Mouse (Mus musculus) right cerebral cortex, postnatal 10 days (tissue): ENCODE results near the gene Plpp3.
A peak's percentile ranks its signal among the peaks of the same experiment; 100 is the strongest.

Experiments
- DNase-seq, 2 experiments: peaks; one replicate each; pipeline ENCODE4 v3.0.0; 2021; ENCODE audit warnings: low spot score in 2 of 2

Gene Plpp3

DNA sequence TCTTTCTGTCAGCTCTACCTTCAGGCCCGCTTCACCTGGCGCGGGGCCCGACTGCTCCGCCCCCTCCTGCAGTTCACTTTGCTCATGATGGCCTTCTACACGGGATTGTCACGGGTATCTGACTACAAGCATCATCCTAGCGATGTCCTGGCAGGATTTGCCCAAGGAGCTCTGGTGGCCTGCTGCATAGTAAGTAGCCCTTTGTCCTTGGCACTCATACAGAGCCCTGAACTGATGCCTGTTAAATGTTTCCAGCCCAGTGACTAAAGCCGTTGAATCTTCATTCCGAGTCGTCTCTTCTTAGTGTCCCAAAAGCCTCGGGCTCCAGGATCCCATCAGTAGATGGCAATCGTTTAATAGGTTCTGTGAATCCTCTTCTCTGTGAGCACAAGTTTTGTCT, 62.2 kb downstream of the Plpp3 start:
- DNase-seq = no peak

DNA sequence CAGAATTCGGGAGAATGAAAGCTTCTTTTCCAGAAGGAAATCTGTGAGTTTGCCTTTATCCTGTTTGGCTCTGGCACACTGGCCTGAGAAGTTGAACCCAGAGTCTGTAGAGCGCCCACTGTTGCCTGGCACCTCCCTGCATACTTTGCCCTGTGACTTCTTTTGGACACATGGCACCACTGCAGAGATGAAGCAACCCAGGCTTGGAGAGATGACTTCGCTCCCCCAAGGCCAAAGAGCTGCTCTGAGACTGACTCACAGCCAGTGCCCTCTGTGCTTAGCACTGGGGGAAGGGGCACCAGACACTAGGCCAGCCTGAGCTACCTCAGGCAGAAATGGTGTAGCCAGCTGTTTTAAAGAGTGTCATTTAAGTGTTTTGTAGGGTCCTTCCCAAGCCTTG, 63.7 kb downstream of the Plpp3 start:
- no peak for DNase-seq

DNA sequence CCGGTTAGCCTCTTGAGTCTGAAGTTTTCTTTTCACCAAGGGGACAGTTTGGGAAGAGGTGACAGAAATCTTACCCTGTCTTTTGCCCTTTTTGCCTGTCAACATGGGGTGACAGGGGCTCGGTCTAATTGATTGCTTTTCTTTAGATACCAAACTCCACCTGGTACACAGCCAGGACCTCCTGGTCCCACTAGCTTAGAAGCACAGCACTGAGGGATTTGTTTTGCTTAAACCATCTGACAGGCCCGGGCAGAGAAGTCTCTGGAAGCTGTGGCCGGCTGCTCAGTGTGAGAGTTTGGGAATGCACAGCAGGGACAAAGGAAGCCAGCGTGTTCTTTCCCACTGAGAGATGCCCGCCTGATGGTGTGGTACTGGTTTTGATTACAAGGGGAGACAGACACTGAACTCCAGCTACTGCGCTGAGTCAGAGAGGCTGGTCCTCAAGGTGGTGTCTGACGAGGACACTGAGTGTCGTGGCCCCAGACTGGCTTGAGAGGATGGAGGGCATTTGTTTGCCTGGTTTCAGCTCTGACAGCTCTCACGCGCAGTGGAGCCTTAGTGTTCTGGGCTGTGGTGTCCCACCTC, 64.2 kb downstream of the Plpp3 start:
- no peak for DNase-seq

DNA sequence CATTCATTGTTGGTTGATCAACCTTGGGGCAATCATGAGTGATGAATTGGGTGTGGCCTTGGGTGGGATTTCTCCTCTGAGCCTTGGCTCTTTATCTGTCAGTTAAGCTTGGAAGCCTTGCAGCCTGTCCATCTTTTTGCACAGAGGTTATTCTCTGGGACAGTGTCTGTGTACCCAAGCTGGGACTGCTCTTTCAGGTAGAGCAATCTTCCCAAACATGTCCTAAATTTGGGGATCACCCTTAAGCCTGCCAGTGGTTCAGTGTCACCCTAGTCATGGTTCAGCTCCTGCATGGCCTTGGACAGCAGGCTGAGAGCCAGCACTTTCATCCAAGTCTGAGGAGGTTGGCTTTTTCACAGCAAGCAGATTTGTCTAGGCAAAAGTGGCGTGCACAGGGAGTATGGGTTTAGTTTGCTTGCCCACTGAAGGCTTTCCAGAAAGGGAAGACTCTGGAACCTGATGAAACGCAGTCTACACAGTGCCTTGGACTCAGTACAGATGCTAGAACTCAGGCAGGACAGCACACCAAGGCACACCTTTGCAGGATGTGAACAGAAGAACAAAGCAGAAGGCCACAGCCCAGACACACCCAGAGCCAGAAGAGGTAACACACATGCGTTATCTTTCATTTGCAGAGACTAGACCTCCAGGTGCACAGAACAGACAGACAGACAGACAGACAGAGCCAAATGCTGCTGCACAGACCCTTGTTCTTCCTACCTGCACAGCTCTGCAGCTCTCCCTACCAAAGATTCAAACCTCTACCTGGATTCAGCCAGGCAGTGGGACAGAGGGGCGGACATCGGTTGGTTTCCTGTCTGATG, 66.2 kb downstream of the Plpp3 start:
- no peak for DNase-seq

DNA sequence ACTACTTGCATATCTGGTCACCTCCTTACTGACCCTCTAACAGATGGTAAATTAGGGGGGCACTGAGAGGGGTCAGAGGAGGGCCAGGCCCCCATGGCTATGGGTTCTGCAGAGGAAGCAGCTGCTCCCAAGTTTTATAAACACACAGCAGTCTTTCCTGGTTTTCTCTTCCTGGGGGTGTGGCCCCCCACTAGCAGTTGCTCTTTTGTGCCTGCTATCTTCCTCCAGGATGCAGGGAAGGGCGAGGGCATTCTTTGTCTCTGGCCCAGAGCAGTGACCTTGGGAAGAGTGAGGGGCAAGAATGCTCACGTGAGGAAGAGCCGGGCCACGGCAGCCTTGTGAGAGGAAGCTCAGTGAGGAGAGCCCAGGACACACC, 66.8 kb downstream of the Plpp3 start:
- no peak for DNase-seq

DNA sequence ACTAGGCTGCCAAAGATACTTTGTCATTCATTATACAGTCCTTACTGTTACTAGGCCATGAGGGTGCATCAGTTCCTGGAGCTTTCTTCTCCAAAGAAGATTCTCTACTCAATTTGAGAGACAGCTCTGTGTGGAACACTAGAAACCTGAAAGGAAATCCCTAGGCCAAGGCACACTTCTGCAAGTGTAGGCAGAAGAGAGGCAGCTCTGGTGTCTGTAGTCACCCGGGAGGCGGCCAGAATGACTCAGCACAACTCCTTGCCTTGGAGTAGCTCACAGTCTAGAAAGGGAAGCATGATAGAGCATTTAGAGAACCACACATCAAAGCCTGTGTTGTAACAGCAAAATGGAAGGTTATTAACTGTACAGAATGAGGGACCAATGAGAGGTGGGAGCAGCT, 68.4 kb downstream of the Plpp3 start:
- DNase-seq = peak; percentile 51 to 53

DNA sequence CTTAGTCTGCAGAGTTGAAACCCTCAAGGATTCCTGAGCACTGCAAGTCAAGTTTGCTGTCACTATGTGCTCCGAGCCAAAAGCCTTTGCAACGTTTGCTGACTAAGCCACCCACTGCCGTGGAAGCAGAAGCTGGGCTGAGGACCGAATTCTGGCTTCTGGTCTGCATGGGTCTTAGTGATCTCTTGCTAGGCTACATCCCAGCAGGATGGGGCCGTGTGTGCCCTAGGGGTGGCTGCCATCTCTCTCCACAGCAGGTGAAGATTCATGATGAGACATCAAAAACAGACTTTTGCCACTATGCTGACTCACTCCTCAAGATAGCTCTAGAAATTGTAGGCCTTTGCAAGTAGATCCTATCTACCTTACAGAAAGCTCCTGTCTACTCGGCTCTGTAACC, 69.2 kb downstream of the Plpp3 start:
- no peak for DNase-seq

DNA sequence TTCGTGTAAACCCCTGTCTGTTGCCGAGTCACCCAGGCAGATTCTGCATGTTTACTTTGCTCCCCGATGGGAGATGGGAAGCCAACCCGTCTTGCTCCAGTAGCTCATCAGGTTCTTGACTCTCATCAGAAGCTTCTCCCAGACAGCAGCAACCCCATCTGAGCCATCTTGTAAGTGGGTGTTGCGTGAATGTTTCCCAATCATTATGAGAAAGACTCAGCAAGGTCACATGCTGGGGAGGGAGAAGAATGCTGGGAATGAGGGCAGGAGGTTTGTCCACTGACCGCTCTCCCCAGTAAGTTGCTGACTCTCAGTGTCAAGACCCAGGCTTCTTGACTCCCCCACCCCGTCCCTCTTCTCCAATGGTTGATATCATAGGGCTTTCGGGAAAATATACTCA, 73.0 kb downstream of the Plpp3 start:
- no peak for DNase-seq

DNA sequence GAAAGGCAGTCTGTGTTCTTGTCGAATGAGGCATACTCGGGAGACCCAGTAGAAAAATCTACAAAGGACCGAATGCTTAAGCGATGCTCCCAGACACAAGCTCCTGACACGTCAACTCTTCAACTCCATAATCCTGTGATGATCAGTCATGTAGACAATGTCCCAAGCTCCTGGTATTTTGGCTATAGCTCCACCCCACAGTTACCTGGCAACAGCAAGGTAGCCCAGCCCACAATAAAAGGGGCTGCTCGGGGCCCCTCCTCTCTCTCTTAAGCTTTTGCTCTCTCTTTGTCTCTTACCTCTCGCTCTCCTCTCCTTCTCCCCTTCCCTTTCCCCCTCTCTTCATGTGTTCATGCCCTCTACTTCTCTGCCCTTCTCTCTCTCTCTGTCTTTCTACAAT, 83.1 kb downstream of the Plpp3 start:
- no peak for DNase-seq

DNA sequence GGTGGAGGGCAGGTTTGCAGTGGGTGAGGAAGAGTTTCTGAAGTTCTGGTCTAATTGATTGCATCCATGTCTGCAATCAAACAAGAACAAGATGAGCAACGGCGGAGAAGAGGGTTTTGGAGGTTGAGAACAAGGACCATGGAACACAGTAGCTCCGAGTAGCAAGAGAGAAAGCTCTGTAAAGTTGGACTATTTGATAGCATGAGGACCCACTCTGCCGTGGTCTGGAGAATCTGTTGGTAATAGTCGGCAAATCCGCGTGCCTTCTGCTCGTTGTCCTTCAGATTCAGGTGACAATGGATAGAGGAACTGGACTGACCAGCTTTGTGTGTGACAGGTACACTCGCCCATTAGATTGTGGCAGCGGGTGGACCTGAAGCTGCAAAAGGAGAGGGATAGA, 87.8 kb downstream of the Plpp3 start:
- DNase-seq = no peak

DNA sequence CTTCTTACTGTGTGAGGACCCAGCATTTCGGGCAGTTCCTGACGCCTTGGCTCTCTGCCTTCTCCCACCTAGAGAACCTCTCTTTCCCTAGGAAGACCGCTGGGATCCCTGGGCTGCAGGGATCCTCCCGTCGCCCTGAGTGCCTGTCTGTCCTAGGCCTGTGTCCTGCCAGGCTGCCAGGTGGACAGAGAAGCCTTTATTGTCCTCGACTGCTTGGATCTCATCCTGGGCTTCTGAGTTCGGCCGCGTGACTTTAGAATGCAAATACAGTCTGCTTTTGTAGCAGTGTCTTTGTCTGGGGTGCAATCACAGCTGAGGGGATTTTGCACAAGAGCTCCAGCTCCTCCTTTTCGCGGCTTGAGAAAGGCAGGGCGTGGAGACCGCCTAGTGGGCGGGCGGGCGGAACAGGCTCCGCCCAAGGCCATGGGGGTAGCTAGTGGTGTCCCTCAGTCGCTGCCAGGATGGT, 88.4 kb downstream of the Plpp3 start:
- DNase-seq = peak; percentile 68 to 72

DNA sequence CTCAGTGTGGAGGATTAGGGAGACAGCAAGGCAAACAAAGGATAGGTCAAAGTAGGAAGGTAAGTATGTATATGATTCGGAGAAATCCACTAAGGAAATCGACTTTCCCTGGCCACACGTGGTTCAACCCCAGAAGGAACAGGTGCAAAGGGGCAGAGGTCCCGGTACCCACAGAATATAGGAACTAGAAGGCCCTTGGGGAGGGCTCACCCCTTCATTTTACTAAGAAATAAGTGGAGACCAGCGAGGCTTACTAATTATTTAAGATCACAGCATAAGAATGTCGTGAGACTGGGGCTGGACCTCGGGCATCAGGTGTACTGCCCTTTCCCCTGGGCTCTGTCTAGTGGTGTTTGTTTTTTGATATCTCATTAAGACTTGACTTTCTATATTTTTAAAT, 89.2 kb downstream of the Plpp3 start:
- no peak for DNase-seq

DNA sequence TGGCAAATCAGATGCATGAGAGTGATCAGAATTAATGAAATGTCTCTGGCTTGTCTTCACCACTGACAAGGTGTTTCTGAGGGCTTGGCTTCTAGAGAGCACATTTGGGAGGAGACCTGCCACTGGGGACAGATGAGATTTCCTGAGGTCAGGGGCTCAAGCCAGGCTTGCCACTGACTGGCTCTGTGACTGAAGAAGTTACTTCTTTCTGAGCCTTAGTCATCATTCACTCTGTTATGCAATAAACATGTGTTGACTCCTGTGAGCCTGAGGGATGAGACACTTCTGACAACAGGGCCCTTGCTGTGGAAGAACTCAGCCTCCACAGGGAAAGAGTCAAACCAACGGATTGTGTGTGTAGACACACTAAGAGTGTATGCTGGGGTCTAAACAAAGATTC, 91.0 kb downstream of the Plpp3 start:
- DNase-seq = no peak

DNA sequence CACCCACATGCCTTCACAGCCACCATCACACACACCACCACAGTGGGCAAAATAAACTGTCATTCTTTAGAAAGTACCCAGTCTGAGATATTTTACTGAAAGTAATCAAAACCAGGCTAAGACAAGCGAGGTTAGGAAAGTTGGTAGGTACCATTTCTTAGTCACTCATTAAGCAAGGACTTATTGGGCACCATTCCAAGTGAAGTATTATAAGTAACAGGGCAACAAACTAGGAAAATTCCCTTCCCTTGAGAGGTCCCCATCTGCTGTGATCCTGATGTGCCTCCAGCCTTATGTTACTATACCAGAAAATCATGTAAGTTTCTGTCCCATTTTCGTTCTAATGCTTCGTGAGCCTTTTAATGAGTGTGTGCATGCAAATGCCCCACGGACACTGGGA, 92.1 kb downstream of the Plpp3 start:
- no peak for DNase-seq

DNA sequence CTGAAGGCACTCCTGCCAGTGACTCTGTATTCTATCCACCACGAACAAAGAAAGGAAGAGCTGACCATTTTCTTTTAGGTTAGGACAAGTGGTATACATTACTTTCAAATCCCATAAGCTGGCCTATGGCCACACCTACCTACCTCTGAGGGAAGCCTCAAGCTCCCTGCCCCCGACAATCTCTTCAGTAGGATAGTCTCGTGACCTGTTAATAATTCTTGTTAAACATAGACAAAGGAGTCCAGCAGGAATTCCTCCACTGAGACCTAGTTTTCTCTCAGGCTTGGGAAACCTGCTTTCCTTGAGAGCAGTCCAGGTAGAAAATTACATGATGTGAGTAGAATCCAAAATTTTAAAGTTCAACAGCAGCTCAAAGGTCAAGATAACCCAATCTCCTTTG, 93.8 kb downstream of the Plpp3 start:
- no peak for DNase-seq

DNA sequence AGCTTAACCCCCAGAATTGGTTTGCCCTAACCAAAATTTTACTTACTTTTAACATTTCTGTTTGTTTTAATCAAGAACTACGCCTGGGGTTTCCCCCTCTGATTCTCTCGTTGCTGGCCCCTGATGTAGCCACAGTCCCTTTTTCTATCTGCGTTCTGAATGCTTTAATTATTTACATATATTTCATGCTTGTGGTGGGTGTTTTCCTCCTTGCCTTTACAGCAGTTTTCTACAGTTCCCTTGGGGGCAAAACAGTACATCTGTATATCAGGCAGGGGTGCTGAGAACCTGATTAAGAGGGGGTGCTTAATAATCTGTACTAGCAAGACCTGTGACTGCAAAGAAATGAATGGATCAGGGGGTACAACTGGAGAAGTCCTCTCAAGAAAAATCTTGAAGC, 94.9 kb downstream of the Plpp3 start:
- DNase-seq = no peak

DNA sequence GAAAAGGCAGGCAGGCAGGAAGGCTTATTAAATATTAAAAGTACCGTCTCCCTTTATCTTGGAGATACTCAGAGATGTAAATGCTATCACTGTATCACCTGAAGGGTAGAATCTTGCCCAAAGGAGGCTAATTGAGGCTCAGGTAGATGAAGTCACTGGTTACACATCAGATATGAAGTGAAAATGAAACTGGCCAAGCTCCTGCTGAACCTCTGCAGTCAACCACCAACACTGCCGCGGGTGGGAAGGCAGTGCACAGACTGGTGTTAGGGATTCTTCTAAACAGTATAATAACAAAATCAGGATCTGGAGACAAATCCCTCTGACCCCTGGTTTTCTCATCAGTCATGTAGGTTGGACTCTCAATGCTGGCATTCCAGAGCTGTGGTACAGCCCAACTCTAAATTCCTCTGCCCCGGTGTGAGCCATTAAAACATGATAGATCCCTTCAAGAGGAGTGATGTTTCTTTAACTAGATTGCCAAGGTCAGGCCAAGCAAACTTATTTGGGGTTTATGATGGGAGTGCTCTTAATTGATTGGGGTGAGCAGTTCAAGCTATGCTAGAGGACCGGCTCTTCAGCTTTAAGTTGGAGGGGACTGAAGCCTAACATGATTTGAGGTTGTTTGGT, 95.5 kb downstream of the Plpp3 start:
- DNase-seq = no peak

DNA sequence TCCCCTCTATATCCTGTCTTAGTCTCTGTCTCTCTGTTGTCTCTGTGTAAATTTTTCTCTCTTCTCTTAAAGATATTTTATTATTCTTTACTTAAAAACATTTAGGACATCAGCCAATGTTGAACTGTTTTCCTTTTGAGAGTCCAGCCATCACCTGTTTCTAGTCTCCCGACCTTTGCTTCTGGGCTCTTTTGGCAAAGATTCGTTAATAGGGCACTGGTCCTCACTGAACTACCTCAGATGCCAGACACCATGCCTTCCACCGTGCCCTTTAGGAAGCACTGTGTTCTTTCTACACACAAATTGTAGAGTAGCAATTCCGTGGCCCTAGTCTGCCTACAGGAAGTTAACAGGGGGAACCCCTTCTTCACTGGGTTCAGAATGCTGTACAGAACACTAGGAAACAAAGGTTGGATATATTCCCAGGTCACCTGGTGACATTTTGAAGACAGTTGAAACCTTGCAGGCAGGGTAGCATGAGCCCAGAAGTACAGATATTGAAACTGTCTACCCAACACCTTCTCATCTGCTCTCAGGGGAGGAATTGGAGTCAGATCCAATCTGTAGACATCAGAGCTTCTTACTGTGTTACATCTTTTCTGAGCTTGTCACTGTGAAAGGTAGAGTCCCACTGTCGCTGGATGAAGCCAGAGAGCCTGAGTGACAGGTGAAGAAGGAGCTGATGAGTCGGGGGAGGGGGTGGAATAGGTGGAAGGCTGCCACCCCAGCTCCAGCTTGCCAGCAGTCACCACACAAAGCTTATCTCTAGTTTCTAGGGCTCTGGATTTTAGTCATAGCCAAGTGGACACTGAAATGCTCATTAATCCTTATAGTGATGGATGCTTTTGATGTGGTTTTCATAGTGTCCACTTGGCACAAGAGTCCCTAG, 96.5 kb downstream of the Plpp3 start:
- no peak for DNase-seq

DNA sequence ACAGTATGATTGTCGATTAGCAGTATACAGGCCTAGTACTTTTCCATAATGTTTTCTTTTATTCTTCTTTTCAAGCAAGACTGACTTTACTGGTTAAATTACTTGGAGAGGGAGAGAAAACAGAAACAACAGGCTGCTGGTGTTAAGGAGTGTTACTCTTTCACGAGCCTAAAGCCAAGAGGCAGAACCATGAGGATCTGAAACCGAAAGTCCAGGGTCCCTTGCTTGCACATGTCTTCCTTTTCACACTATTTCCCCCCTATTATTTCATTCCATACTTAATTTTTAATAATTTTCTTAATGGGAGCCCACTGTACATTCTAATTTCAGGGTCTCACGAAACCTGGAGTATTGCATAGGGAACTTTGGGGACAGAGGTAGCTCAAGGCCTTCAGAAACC, 97.2 kb downstream of the Plpp3 start:
- no peak for DNase-seq

DNA sequence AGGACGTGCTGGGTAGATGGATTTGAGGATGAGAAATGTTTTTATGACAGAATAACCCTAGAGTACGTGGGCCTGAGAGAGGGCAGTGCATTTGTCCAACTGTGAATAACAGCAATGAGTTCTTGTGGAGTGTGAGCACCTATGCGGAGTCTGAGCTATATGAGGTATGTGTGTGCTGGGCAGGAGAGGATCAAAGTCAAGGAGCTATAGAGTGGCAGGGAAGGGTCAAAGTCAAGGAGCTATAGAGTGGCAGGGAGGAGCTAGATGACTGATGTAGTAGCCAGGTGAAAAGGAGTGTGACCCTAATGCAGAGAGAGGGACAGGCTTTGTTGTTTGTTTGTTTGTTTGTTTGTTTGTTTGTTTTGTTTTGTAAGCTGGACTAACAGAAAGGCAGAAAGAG, 98.0 kb downstream of the Plpp3 start:
- no peak for DNase-seq

DNA sequence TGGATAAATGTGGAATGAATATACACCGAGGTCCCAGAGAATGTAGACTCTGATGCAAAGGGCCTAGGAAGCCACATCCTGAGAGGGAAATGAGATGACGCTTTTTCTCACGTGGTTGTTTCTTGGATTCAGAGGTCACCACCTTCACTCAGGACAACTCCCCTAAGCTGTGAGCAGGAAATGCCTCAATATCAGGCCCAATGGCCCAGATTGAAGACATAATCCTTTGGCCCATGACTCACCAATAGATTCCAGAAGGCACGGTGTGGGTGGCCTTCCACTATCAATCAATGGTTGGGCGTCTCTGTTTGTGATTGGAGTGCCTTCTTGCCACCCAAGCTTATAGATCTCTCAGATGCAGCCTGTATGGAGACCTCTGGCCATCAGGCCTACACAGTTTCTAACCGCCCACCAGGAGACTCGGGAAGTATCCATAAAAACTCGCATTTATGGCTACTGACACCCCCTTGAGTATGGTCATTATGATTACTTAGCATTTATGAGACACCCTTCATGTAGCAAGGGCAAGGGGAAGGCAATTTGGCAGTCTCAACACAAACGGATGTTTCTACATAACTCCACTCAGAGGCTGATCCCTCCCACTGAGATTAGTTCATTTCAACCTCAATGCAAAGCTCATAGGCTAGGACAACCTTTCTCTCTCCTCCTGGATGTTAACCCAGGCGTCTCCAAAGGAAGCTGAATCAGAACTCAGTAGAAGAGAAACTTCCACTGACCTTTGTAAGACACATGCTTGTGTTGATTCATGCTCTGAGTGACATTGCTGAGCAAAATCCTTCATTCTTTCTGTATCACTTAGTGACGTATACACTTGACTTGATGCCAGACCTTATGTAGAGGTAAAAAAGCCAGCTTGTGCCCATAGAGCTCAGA, 100.8 kb downstream of the Plpp3 start:
- DNase-seq = no peak
